Mouse (Mus musculus) urinary bladder, adult 2 months (tissue): ENCODE data around the gene Cxcl3. TPM values are rescaled to one million over a fixed set of nuclear protein-coding genes. Genes with fewer than 3 reads are reported as not detected.
"Not testable (repeated sequence)": the region's sequence is repeated elsewhere in the genome, so short reads cannot be mapped to it uniquely, and the experiment has no call there.

Experiments
- DNase-seq: peaks from one replicate; pipeline ENCODE4 v3.0.0; 2022; ENCODE audit warnings: low spot score
- polyA plus RNA-seq: library from polyadenylated mRNA; depleted of rRNA; stranded (reverse); fragments of >200 nt; gene quantifications from 2 replicates; pipeline ENCODE4 v1.2.3, GENCODE M21; 2012; rRNA removed

Gene Cxcl3
- polyA plus RNA-seq, 1 experiment = 0.06 TPM

- no peak for DNase-seq
Observed at GRCm38 (mm10) chr5:90789306-90790073, 3.6 kb downstream of the Cxcl3 start.

- DNase-seq = no peak
Observed at GRCm38 (mm10) chr5:90790074-90790502, 4.2 kb downstream of the Cxcl3 start.

- DNase-seq = no peak
Observed at GRCm38 (mm10) chr5:90794195-90794625, 8.3 kb downstream of the Cxcl3 start, which contains the start of gene Cxcl15. TSS of gene Cxcl15 (plus strand) at chr5:90794534.

GRCm38 (mm10) chr5:90795392-90795791 is 9.5 kb downstream of the Cxcl3 start:
- not testable (repeated sequence) for DNase-seq

GRCm38 (mm10) chr5:90804574-90804973 is 18.7 kb downstream of the Cxcl3 start:
- no peak for DNase-seq

GRCm38 (mm10) chr5:90806050-90806449 is 20.1 kb downstream of the Cxcl3 start:
- no peak for DNase-seq

- no peak for DNase-seq
Observed at GRCm38 (mm10) chr5:90807176-90807950, 21.5 kb downstream of the Cxcl3 start.

- DNase-seq = no peak
Observed at GRCm38 (mm10) chr5:90819756-90820155, 33.9 kb downstream of the Cxcl3 start.

- no peak for DNase-seq
Observed at GRCm38 (mm10) chr5:90832145-90832767, 46.4 kb downstream of the Cxcl3 start.

- DNase-seq = no peak
Observed at GRCm38 (mm10) chr5:90832768-90833388, 47.0 kb downstream of the Cxcl3 start.

GRCm38 (mm10) chr5:90834436-90834835 is 48.5 kb downstream of the Cxcl3 start:
- no peak for DNase-seq

GRCm38 (mm10) chr5:90838582-90838981 is 52.7 kb downstream of the Cxcl3 start:
- no peak for DNase-seq

Other genes starting within 250 kb of the Cxcl3 start
- gene 5830473C10Rik, start 225.0 kb upstream of the Cxcl3 start, polyA plus RNA-seq = not detected in 2 replicates
- gene Rassf6, start 145.4 kb upstream of the Cxcl3 start, polyA plus RNA-seq = 12.3 and 14.6 TPM in 2 replicates
- 0.04 and 0.10 TPM in 2 replicates for gene Cxcl5, start 26.7 kb upstream of the Cxcl3 start, polyA plus RNA-seq
- gene Ppbp, start 17.6 kb upstream of the Cxcl3 start, polyA plus RNA-seq = 0.22 and 0.29 TPM in 2 replicates
- 71.0 and 121 TPM in 2 replicates for gene Pf4, start 13.7 kb upstream of the Cxcl3 start, polyA plus RNA-seq
- 0.16 and 0.21 TPM in 2 replicates for gene Cxcl15, start 8.4 kb downstream of the Cxcl3 start, polyA plus RNA-seq
- gene Cxcl1, start 105.1 kb downstream of the Cxcl3 start, polyA plus RNA-seq = 1.1 and 1.4 TPM in 2 replicates
- gene Cxcl2, start 117.8 kb downstream of the Cxcl3 start, polyA plus RNA-seq = 0.37 TPM in 1 of 2 replicates, not detected in the other
- gene Mthfd2l, start 145.0 kb downstream of the Cxcl3 start, polyA plus RNA-seq = 25.9 and 32.4 TPM in 2 replicates
- gene Epgn, start 241.4 kb downstream of the Cxcl3 start, polyA plus RNA-seq = 0.12 and 0.15 TPM in 2 replicates